Mouse (Mus musculus) A20 (cell line): ENCODE measurements around the gene Tmem117.

Experiments used
- DNase-seq: peaks from one replicate; pipeline ENCODE4 v3.0.0-alpha.2; 2011; ENCODE audit warnings: low read depth, low spot score

The Tmem117 gene

GRCm38 (mm10) chr15:95138709-95139409, 509.8 kb downstream of the Tmem117 start:
- no peak for DNase-seq

GRCm38 (mm10) chr15:95144131-95144530, 515.1 kb downstream of the Tmem117 start:
- DNase-seq = no peak

- DNase-seq = no peak
Measured at GRCm38 (mm10) chr15:95145118-95145517, 516.1 kb downstream of the Tmem117 start.
